Mouse (Mus musculus): ENCODE data around the gene 6030468B19Rik. TPM values are rescaled to one million over a fixed set of nuclear protein-coding genes. Genes with fewer than 3 reads are reported as not detected.

6030468B19Rik gene
- total RNA-seq, 2 experiments from 2014 or later = not detected

DNA sequence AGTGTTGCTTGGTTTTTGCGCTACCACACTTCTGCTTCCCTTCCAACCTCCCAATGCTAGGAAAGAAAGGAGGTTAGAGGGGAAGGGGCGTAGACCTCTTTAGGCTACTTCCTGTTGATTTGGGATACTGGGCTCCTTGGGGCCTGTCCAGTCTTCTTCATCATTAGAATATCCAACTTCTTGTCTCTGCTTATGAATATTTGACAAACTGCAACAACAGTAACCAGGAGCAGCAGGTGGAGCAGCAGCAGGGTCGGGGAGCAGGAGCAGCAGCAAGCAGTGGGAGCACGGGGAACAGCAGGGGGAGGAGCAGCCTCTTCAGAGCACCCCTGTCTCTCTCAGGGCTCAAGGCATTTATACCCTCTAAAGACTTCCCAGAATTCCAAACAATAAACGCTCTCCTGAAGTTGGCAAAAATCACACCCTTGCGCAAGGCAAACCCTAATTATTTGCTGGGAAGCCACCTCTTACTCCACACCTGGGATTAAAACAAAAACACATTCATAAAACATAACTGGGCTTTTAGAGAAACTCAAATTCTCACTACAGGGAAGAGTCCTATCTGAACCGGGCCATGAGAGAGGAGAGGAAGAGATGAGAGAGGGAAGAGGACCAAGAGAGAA, 50.2 kb downstream of the 6030468B19Rik start:
- no peak for DNase-seq
- intact Hi-C loops (cut with DNase I) = loop anchor here (2.0 kb wide), 1 partner anchor 21 kb away; the partner anchor contains the start of gene Tk1

DNA sequence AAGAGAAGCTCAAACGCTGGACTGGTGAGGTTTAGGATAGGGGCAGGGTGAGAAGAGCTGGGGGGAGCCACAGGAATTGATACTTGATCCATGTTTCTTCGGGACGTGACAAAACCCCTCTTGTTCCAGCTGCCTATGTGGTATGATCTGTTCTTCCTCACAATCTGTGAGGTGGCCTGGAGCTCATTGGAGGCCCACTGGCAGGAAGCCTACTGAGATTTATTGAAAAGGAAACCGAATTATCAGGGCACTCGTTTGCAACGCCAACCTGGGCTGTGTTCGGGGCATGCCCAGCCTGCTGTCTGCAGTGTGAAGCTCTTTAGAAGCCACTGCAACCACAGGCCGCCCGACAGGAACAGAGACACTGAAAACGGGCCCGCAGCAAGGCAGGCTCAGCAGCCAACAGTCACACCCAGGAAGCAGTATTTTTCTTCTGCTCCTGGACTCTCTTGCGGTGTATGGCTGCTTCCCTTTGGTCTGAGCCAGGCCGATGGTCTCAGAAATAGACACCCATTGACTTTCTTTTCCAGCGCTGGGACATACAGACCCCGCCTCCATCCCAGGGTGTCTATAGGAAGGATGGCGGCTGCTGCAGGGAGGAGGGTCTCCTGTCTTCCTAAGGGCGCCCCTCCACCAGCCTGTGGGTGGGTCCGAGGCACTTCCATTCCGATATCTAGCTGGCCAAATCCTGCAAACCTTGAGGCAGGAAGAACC, 51.0 kb downstream of the 6030468B19Rik start:
- intact Hi-C loops (cut with DNase I) = loop anchor here (2.0 kb wide), 1 partner anchor 22 kb away; the partner anchor contains the start of gene Tk1
- DNase-seq = peak in 1 of 2 experiments; percentile 68

DNA sequence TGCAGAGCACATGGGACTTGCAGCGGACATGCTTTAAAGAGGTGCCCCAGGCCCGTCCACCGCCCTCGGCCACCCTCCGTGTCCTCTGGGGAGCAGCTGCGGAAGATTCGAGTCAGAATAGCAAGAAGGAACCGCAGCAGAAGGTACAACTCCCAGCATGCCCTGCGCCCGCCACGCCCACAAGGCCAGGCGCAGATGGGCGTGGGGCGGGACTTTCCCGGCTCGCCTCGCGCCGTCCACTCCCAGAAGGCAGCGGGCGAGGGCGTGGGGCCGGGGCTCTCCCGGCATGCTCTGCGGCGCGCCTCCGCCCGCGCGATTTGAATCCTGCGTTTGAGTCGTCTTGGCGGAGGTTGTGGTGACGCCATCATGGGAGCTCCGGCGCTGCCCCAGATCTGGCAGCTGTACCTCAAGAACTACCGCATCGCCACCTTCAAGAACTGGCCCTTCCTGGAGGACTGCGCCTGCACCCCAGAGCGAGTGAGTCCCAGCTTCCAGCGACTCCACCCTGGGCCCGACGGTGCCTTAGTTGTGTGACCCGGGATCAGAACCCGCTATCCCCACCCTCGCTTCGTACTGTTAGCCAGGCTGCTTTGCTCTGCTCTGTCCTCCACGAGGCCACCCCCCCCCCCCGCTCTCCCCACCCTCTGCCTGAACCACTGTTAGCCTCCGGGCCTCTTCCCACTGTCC, 51.7 kb downstream of the 6030468B19Rik start, which contains the start of gene Birc5:
Birc5 (plus strand) TSS at position 267 of the 687 bp plus-strand sequence.
- DNase-seq = peak; percentile 97 to 98
- intact Hi-C loops (cut with DNase I) = loop anchor here (2.0 kb wide), 1 partner anchor 22 kb away; the partner anchor contains the start of gene Tk1

DNA sequence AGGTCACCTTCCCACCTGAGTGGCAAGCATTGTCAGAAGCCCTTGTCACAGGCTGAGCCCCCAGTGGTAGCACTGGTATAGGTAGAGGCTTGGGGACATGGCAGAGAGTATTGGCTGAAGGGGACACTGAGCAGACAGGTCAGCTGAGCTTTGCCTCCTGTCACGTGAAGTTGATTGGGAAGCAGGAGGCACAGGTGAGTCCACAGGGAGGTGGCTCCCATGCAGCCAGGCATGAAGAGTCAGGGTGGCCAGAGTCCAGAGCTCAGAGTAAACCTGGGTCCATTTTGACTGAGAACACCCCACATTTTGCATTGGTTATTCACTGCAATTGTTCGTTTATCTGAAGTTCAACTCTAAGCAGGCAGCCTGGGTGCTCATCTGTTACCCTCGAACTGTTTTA, 55.4 kb downstream of the 6030468B19Rik start:
- intact Hi-C loops (cut with DNase I) = no loop called here
- no peak for DNase-seq

DNA sequence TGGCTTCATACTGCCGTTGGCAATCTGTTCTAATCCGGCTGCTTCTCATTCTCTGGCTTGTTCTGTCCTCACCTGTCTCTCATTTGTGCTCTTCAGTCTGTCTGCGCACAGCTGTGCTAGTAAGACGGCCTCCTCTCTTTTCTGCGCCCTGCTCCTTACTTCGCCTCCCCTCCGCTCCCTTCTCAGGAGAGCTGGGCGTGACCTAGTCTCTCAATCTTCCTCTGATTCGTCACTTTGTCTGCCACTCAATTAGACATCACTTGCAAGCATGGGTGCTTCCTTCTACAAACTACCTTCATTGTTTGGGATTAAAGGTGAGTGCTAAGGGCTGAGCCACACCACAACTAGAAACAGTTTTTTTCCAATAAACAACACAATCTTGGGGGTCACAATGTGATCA, 56.8 kb downstream of the 6030468B19Rik start:
- intact Hi-C loops (cut with DNase I) = no loop called here
- no peak for DNase-seq

DNA sequence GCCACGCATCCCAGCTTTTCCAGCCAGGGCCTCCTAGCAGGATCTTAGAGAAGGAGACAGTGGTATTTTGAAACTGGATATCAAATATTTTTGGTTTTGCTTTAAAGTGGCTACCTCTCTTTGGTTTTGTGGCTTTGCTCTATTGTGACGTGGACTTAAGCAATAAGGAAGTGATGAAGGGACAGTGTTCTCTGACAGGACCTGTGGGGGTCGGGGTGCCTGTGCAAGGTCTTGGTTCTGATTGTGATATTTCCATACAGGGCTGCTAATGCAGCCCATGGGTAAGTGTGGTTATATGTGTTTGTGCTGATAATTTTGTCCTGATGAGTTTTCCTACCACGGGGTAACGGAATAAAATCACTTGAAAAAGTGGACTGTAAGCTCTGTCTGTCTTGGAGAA, 57.9 kb downstream of the 6030468B19Rik start:
- intact Hi-C loops (cut with DNase I) = no loop called here
- DNase-seq = no peak

DNA sequence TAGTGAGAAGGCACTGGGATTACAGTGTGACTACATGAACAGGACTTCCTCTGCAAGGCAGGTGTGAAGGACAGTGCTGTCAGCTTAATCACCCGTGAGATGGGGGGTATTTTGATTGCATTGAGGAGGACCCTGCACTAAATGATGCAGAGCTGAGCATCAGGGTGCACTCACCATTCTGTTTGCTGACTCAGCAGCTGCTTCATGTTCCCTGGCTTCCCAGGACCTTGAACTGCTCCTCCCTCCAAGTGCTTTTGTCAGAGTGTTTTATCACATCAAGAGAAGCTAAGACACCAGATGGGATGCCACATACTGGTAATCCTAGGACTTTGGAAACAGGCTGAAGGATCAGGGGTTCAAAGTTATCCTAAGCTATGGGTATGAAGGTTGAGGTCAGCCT, 58.5 kb downstream of the 6030468B19Rik start:
- intact Hi-C loops (cut with DNase I) = no loop called here
- no peak for DNase-seq

Other genes starting within 250 kb of the 6030468B19Rik start
- 10 to 100 TPM; 32.2 to 33.9 TPM for gene Tnrc6c, start 143.4 kb upstream of the 6030468B19Rik start, total RNA-seq (2021)
- gene Tmc8, start 15.6 kb upstream of the 6030468B19Rik start, total RNA-seq (2021) = 1 to 10 TPM; 4.4 to 6.4 TPM
- gene Tmc6, start 15.5 kb upstream of the 6030468B19Rik start, total RNA-seq (2021) = 10 to 100 TPM; 29.4 to 33.7 TPM
- 1 to 10 TPM; 1.5 to 2.5 TPM for gene Gm20708, start 12.0 kb downstream of the 6030468B19Rik start, total RNA-seq (2021)
- gene Syngr2, start 12.0 kb downstream of the 6030468B19Rik start, total RNA-seq (2021) = 100 to 1,000 TPM; 100 to 105 TPM
- gene Afmid, start 28.3 kb downstream of the 6030468B19Rik start, total RNA-seq (2021) = 1 to 10 TPM; 7.4 to 10.0 TPM
- gene Tk1, start 28.4 kb downstream of the 6030468B19Rik start, total RNA-seq (2021) = 10 to 100 TPM; 22.9 to 27.9 TPM
- 10 to 100 TPM; 17.4 to 18.4 TPM for gene Birc5, start 51.6 kb downstream of the 6030468B19Rik start, total RNA-seq (2021)
- not detected for gene Tmem235, start 63.1 kb downstream of the 6030468B19Rik start, total RNA-seq (2021)
- gene Tha1, start 75.8 kb downstream of the 6030468B19Rik start, total RNA-seq (2021) = 1 to 10 TPM; 5.1 to 5.7 TPM
- 1 to 10 TPM; 3.7 to 5.8 TPM for gene Socs3, start 172.4 kb downstream of the 6030468B19Rik start, total RNA-seq (2021)
- gene Pgs1, start 188.6 kb downstream of the 6030468B19Rik start, total RNA-seq (2021) = 10 to 100 TPM; 21.2 to 23.7 TPM

Measured in heart, postnatal 10 days (tissue).